Mouse (Mus musculus): ENCODE measurements at regions not wholly inside any gene's neighbourhood (a gene's known extent, or its start where the extent isn't known, plus 50 kb on each side); places are given as distances from the start of the nearest gene placed in this dataset.

- DNase-seq (ENCODE audit: low spot score): no peak
These were observed 687.5 kb upstream of the Pou3f3 start for GRCm38 (mm10) chr1:42008046-42008445.

- no peak for DNase-seq (ENCODE audit: low spot score)
These were observed 682.7 kb upstream of the Pou3f3 start for GRCm38 (mm10) chr1:42012911-42013310.

GRCm38 (mm10) chr1:42018966-42019365 is 676.6 kb upstream of the Pou3f3 start:
- DNase-seq (ENCODE audit: low spot score): no peak

- DNase-seq (ENCODE audit: low spot score): no peak
These were observed 669.8 kb upstream of the Pou3f3 start for GRCm38 (mm10) chr1:42025781-42026180.

GRCm38 (mm10) chr1:42026423-42026822 is 669.1 kb upstream of the Pou3f3 start:
- no peak for DNase-seq (ENCODE audit: low spot score)

GRCm38 (mm10) chr1:42033786-42034185 is 661.8 kb upstream of the Pou3f3 start:
- no peak for DNase-seq (ENCODE audit: low spot score)

GRCm38 (mm10) chr1:42035371-42035770 is 660.2 kb upstream of the Pou3f3 start:
- no peak for DNase-seq (ENCODE audit: low spot score)

GRCm38 (mm10) chr1:42041544-42041943 is 654.0 kb upstream of the Pou3f3 start:
- peak; percentile 18 for DNase-seq (ENCODE audit: low spot score)

GRCm38 (mm10) chr1:42058494-42058893 is 637.1 kb upstream of the Pou3f3 start:
- no peak for DNase-seq (ENCODE audit: low spot score)

- no peak for DNase-seq (ENCODE audit: low spot score)
These were observed 625.5 kb upstream of the Pou3f3 start for GRCm38 (mm10) chr1:42070064-42070463.

- no peak for DNase-seq (ENCODE audit: low spot score)
These were observed 599.5 kb upstream of the Pou3f3 start for GRCm38 (mm10) chr1:42096026-42096425.

- DNase-seq (ENCODE audit: low spot score): no peak
These were observed 597.0 kb upstream of the Pou3f3 start for GRCm38 (mm10) chr1:42098580-42098979.

- DNase-seq (ENCODE audit: low spot score): no peak
These were observed 588.0 kb upstream of the Pou3f3 start for GRCm38 (mm10) chr1:42107521-42107920.

GRCm38 (mm10) chr1:42107925-42108324 is 587.6 kb upstream of the Pou3f3 start:
- DNase-seq (ENCODE audit: low spot score): no peak

GRCm38 (mm10) chr1:42152175-42152790 is 543.3 kb upstream of the Pou3f3 start:
- DNase-seq (ENCODE audit: low spot score): no peak

GRCm38 (mm10) chr1:42152916-42153315 is 542.7 kb upstream of the Pou3f3 start:
- no peak for DNase-seq (ENCODE audit: low spot score)

GRCm38 (mm10) chr1:42167790-42168572 is 527.6 kb upstream of the Pou3f3 start:
- DNase-seq (ENCODE audit: low spot score): no peak

GRCm38 (mm10) chr1:42169505-42169904 is 526.1 kb upstream of the Pou3f3 start:
- no peak for DNase-seq (ENCODE audit: low spot score)

GRCm38 (mm10) chr1:42186295-42186694 is 509.3 kb upstream of the Pou3f3 start:
- no peak for DNase-seq (ENCODE audit: low spot score)

- no peak for DNase-seq (ENCODE audit: low spot score)
These were observed 467.5 kb upstream of the Pou3f3 start for GRCm38 (mm10) chr1:42228098-42228497.

GRCm38 (mm10) chr1:42229711-42230110 is 465.9 kb upstream of the Pou3f3 start:
- no peak for DNase-seq (ENCODE audit: low spot score)

GRCm38 (mm10) chr1:42230469-42231040 is 465.0 kb upstream of the Pou3f3 start:
- DNase-seq (ENCODE audit: low spot score): no peak

- DNase-seq (ENCODE audit: low spot score): no peak
These were observed 464.5 kb upstream of the Pou3f3 start for GRCm38 (mm10) chr1:42231091-42231490.
